Mouse (Mus musculus): ENCODE results near the gene Kcnab1.

GRCm38 (mm10) chr3:65116958-65117357 is 7.8 kb downstream of the Kcnab1 start:
- TF ChIP-seq CTCF (IDR thresholded peaks at IDR 0.05; ENCODE audit: low read depth) (no peak), EP300 (IDR thresholded peaks at IDR 0.05; ENCODE audit: low read depth) (no peak)
